Mouse (Mus musculus) 3134 (cell line): ENCODE measurements around the gene Dusp1.

Experiments
- DNase-seq: peaks from one replicate; pipeline ENCODE4 v3.0.0-alpha.2; 2011; ENCODE audit warnings: low spot score; ENCODE audit not compliant: insufficient read length; ENCODE audit errors: extremely low read depth

Dusp1 gene

GRCm38 (mm10) chr17:26478672-26479071, 83.3 kb downstream of the Dusp1 start:
- no peak for DNase-seq

GRCm38 (mm10) chr17:26476871-26477270, 85.1 kb downstream of the Dusp1 start:
- DNase-seq = no peak

- DNase-seq = no peak
Measured at GRCm38 (mm10) chr17:26468102-26468894, 93.6 kb downstream of the Dusp1 start.

- no peak for DNase-seq
Measured at GRCm38 (mm10) chr17:26467619-26468018, 94.3 kb downstream of the Dusp1 start.

- DNase-seq = no peak
Measured at GRCm38 (mm10) chr17:26466741-26467150, 95.2 kb downstream of the Dusp1 start.

GRCm38 (mm10) chr17:26464972-26465371, 97.0 kb downstream of the Dusp1 start:
- DNase-seq = no peak

GRCm38 (mm10) chr17:26464481-26464880, 97.4 kb downstream of the Dusp1 start:
- DNase-seq = no peak

- DNase-seq = no peak
Measured at GRCm38 (mm10) chr17:26463984-26464383, 97.9 kb downstream of the Dusp1 start.

- DNase-seq = no peak
Measured at GRCm38 (mm10) chr17:26463432-26463831, 98.5 kb downstream of the Dusp1 start.

- DNase-seq = no peak
Measured at GRCm38 (mm10) chr17:26462634-26463170, 99.2 kb downstream of the Dusp1 start.

- DNase-seq = no peak
Measured at GRCm38 (mm10) chr17:26458049-26458448, 103.9 kb downstream of the Dusp1 start.

GRCm38 (mm10) chr17:26457506-26457905, 104.4 kb downstream of the Dusp1 start:
- no peak for DNase-seq
